Mouse (Mus musculus): Measurements from ENCODE around the gene Chil3. TPM values are rescaled to one million over a fixed set of nuclear protein-coding genes. Genes with fewer than 3 reads are reported as not detected.

The Chil3 gene
- polyA plus RNA-seq, 1 experiment: 0.39 TPM

DNA sequence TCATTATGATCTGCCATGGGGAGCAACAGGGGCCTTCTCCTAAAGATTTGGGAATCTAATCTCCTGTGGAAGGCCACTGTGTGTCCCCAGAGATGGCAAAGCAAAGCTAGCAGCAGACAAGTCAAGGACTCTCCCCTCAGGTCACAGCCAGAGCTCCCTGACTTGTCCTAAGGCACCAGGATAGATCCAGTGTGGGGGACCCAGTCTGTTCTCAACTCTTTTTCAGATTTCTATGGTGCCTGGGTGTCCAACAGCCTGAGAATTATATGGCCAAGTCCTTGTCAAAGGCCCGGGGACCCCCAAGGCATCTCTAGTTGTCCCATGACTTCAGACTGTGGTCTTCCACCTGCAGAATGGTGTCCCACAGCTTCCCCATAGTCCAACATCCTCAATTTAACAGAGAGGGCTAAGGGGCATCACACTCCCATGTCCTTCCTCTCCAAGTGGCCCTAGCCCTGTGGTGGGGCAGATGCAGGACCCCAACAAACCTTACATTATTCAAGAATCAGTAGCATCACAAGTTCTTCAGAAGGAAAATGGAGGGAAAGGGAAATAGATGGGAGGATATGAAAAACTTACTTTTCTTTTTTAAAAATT, 3.9 kb upstream of the Chil3 start:
- no peak overlapping the region for H3K4me3 ChIP-seq (replicated peaks; ENCODE audit: insufficient read depth, low read depth, low read length)
- no peak overlapping the region for H3K27ac ChIP-seq (ENCODE audit: insufficient read depth, low read length)
- no peaks in the 10 kb centered on the region for H3K27me3 ChIP-seq (ENCODE audit: control insufficient read depth, insufficient read depth, low read length)
- TF ChIP-seq POLR2A (IDR thresholded peaks at IDR 0.05; ENCODE audit: borderline replicate concordance, insufficient read depth, low read length): no peak
- no peak for TF ChIP-seq CTCF (IDR thresholded peaks at IDR 0.05; ENCODE audit: borderline replicate concordance, insufficient read depth, low read depth, low read length)
- no peaks in the 10 kb centered on the region for H3K4me1 ChIP-seq (ENCODE audit: control insufficient read depth, insufficient read depth, low read length)
- DNase-seq: no peak
- 94% methylated on average over 1 of the region's 1 CpGs for WGBS

GRCm38 (mm10) chr3:106170522-106171053, 3.2 kb upstream of the Chil3 start:
- Histone ChIP-seq H3K4me1 (ENCODE audit: control insufficient read depth, insufficient read depth, low read length) (no peaks in the 10 kb centered on the region), H3K27ac (ENCODE audit: insufficient read depth, low read length) (no peak overlapping the region), H3K27me3 (ENCODE audit: control insufficient read depth, insufficient read depth, low read length) (no peaks in the 10 kb centered on the region), H3K4me3 (replicated peaks; ENCODE audit: insufficient read depth, low read depth, low read length) (no peak overlapping the region)
- 47% methylated on average over 1 of the region's 1 CpGs for WGBS
- no peak for TF ChIP-seq POLR2A (IDR thresholded peaks at IDR 0.05; ENCODE audit: borderline replicate concordance, insufficient read depth, low read length)
- TF ChIP-seq CTCF (IDR thresholded peaks at IDR 0.05; ENCODE audit: borderline replicate concordance, insufficient read depth, low read depth, low read length): no peak
- no peak for DNase-seq

- DNase-seq: no peak
- H3K4me3 ChIP-seq (replicated peaks; ENCODE audit: insufficient read depth, low read depth, low read length): no peak overlapping the region
- WGBS: 89% methylated on average over 2 of the region's 2 CpGs
- no peaks in the 10 kb centered on the region for H3K27me3 ChIP-seq (ENCODE audit: control insufficient read depth, insufficient read depth, low read length)
- no peaks in the 10 kb centered on the region for H3K4me1 ChIP-seq (ENCODE audit: control insufficient read depth, insufficient read depth, low read length)
- H3K27ac ChIP-seq (ENCODE audit: insufficient read depth, low read length): no peak overlapping the region
- TF ChIP-seq CTCF (IDR thresholded peaks at IDR 0.05; ENCODE audit: borderline replicate concordance, insufficient read depth, low read depth, low read length) (no peak), POLR2A (IDR thresholded peaks at IDR 0.05; ENCODE audit: borderline replicate concordance, insufficient read depth, low read length) (no peak)
These were observed 13.0 kb downstream of the Chil3 start for GRCm38 (mm10) chr3:106154413-106154812.

GRCm38 (mm10) chr3:106144081-106144480, 23.3 kb downstream of the Chil3 start:
- WGBS: 74% methylated on average over 10 of the region's 10 CpGs
- Histone ChIP-seq H3K27ac (ENCODE audit: insufficient read depth, low read length) (no peak overlapping the region), H3K4me3 (replicated peaks; ENCODE audit: insufficient read depth, low read depth, low read length) (no peak overlapping the region), H3K4me1 (ENCODE audit: control insufficient read depth, insufficient read depth, low read length) (no peaks in the 10 kb centered on the region), H3K27me3 (ENCODE audit: control insufficient read depth, insufficient read depth, low read length) (no peaks in the 10 kb centered on the region)
- no peak for TF ChIP-seq CTCF (IDR thresholded peaks at IDR 0.05; ENCODE audit: borderline replicate concordance, insufficient read depth, low read depth, low read length)
- no peak for TF ChIP-seq POLR2A (IDR thresholded peaks at IDR 0.05; ENCODE audit: borderline replicate concordance, insufficient read depth, low read length)
- no peak for DNase-seq

DNA sequence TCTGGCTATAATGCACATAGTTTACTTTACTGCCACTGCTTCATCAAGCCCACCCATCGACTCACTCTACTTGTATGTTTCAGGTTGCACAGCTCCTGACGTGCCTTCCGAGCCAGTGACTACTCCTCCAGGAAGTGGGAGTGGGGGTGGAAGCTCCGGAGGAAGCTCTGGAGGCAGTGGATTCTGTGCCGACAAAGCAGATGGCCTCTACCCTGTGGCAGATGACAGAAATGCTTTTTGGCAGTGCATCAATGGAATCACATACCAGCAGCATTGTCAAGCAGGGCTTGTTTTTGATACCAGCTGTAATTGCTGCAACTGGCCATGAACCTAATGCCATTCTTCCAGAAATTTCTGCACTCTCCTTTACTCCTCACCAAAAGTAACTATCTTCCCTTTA, 35.7 kb downstream of the Chil3 start:
- DNase-seq: peak; percentile 95 to 98
- TF ChIP-seq POLR2A (IDR thresholded peaks at IDR 0.05; ENCODE audit: borderline replicate concordance, insufficient read depth, low read length) (peak; percentile 22; the same call in 1 of the 2 replicates), CTCF (IDR thresholded peaks at IDR 0.05; ENCODE audit: borderline replicate concordance, insufficient read depth, low read depth, low read length) (no peak)
- Histone ChIP-seq H3K27me3 (ENCODE audit: control insufficient read depth, insufficient read depth, low read length) (no peaks in the 10 kb centered on the region), H3K4me1 (ENCODE audit: control insufficient read depth, insufficient read depth, low read length) (peaks cover 9% of the 10 kb centered on the region; the same call in 1 of the 2 replicates), H3K4me3 (replicated peaks; ENCODE audit: insufficient read depth, low read depth, low read length) (no peak overlapping the region), H3K27ac (ENCODE audit: insufficient read depth, low read length) (no peak overlapping the region)
- 7% methylated on average over 5 of the region's 5 CpGs for WGBS

DNA sequence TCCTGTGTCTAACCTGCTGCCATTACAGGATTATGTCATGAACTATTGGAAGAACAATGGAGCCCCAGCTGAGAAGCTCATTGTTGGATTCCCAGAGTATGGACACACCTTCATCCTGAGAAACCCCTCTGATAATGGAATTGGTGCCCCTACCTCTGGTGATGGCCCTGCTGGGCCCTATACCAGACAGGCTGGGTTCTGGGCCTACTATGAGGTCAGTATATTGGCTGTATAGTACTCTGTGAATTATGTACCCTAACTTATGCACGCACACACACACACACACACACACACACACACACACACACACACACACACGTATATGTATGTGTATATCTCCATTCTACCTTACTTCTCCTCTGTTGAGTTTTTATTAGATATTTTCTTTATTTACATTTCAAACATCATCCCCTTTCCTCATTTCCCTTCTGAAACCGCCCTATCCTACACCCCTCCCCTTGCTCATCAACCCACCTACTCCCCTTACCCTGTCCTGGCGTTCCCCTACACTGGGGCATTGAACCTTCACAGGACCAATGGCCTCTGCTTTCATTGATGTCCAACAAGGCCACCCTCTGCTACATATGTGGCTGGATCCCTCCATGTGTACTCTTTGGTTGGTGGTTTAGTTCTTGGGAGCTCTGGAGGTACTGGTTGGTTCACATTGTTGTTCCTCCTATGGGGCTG, 38.4 kb downstream of the Chil3 start:
- Histone ChIP-seq H3K4me1 (ENCODE audit: control insufficient read depth, insufficient read depth, low read length) (peaks cover 9% of the 10 kb centered on the region; the same call in 1 of the 2 replicates), H3K4me3 (replicated peaks; ENCODE audit: insufficient read depth, low read depth, low read length) (no peak overlapping the region), H3K27me3 (ENCODE audit: control insufficient read depth, insufficient read depth, low read length) (no peaks in the 10 kb centered on the region), H3K27ac (ENCODE audit: insufficient read depth, low read length) (no peak overlapping the region)
- no peak for TF ChIP-seq CTCF (IDR thresholded peaks at IDR 0.05; ENCODE audit: borderline replicate concordance, insufficient read depth, low read depth, low read length)
- no peak for TF ChIP-seq POLR2A (IDR thresholded peaks at IDR 0.05; ENCODE audit: borderline replicate concordance, insufficient read depth, low read length)
- no peak for DNase-seq
- 84% methylated on average over 4 of the region's 4 CpGs for WGBS

DNA sequence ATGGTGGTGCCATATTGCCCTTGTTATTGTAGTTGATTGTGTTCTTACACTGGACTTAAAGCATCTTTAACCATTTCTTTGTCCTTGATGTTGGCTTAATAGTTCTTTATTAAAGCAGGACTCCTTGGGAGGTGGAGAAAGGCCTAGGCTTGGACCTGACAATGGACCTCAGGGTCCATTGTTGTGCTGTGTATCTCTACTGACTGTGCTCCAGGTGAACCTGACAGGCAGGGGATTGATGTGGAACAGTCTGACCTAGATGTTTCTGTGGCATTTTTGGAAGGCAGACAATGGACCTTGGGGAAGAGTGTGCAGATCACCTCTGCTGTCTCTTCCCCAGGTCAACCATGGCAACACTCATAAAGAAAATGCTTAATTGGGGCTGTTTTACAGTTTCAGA, 40.4 kb downstream of the Chil3 start:
- no peak for DNase-seq
- no peak overlapping the region for H3K4me3 ChIP-seq (replicated peaks; ENCODE audit: insufficient read depth, low read depth, low read length)
- TF ChIP-seq CTCF (IDR thresholded peaks at IDR 0.05; ENCODE audit: borderline replicate concordance, insufficient read depth, low read depth, low read length): no peak
- no peak for TF ChIP-seq POLR2A (IDR thresholded peaks at IDR 0.05; ENCODE audit: borderline replicate concordance, insufficient read depth, low read length)

GRCm38 (mm10) chr3:106112929-106113328, 54.4 kb downstream of the Chil3 start, which contains the start of gene Chia1:
Chia1 (plus strand) TSS chr3:106113229.
- Histone ChIP-seq H3K27ac (ENCODE audit: insufficient read depth, low read length) (no peak within 1 kb of the TSS), H3K4me3 (replicated peaks; ENCODE audit: insufficient read depth, low read depth, low read length) (no peak within 1 kb of the TSS), H3K4me1 (ENCODE audit: control insufficient read depth, insufficient read depth, low read length) (no peaks in the 10 kb centered on the region; the same call in 1 of the 2 replicates), H3K27me3 (ENCODE audit: control insufficient read depth, insufficient read depth, low read length) (no peaks in the 10 kb centered on the region)
- DNase-seq: no peak
- no peak for TF ChIP-seq POLR2A (IDR thresholded peaks at IDR 0.05; ENCODE audit: borderline replicate concordance, insufficient read depth, low read length)
- no peak for TF ChIP-seq CTCF (IDR thresholded peaks at IDR 0.05; ENCODE audit: borderline replicate concordance, insufficient read depth, low read depth, low read length)
- WGBS: 78% methylated on average over 3 of the region's 3 CpGs

More for the DNA sequence above, 40.4 kb downstream of the Chil3 start:
- Histone ChIP-seq H3K27ac (ENCODE audit: insufficient read depth, low read length) (no peak overlapping the region), H3K4me1 (ENCODE audit: control insufficient read depth, insufficient read depth, low read length) (peaks cover 6% of the 10 kb centered on the region; the same call in 1 of the 2 replicates), H3K27me3 (ENCODE audit: control insufficient read depth, insufficient read depth, low read length) (no peaks in the 10 kb centered on the region)

Other genes starting within 250 kb of the Chil3 start
- 0.40 and 0.72 TPM in 2 replicates for gene I830077J02Rik, start 234.9 kb downstream of the Chil3 start, polyA plus RNA-seq (2012; rRNA removed)
- gene Wdr77, start 208.2 kb downstream of the Chil3 start, polyA plus RNA-seq (2012; rRNA removed): 56.5 and 56.9 TPM in 2 replicates
- gene Atp5f1, start 207.5 kb downstream of the Chil3 start, polyA plus RNA-seq (2012; rRNA removed): 396 and 419 TPM in 2 replicates
- 15.8 and 17.3 TPM in 2 replicates for gene Ovgp1, start 193.9 kb downstream of the Chil3 start, polyA plus RNA-seq (2012; rRNA removed)
- gene Pifo, start 152.9 kb downstream of the Chil3 start, polyA plus RNA-seq (2012; rRNA removed): 1.2 and 1.8 TPM in 2 replicates
- 7.2 and 10.0 TPM in 2 replicates for gene Chil5, start 134.8 kb downstream of the Chil3 start, polyA plus RNA-seq (2012; rRNA removed)
- gene Chia1, start 54.3 kb downstream of the Chil3 start, polyA plus RNA-seq (2012; rRNA removed): 0.65 and 1.0 TPM in 2 replicates
- gene Chil4, start 51.9 kb upstream of the Chil3 start, polyA plus RNA-seq (2012; rRNA removed): not detected in 2 replicates
- 0.06 TPM in 1 of 2 replicates, not detected in the other for gene Chil6, start 238.6 kb upstream of the Chil3 start, polyA plus RNA-seq (2012; rRNA removed)

Data from cerebellum, adult 2 months (tissue).